Mouse (Mus musculus): Measurements from ENCODE around the gene Pcnx2.

GRCm38 (mm10) chr8:125931822-125932221 lies 33.7 kb upstream of the Pcnx2 start:
- TF ChIP-seq POLR2AphosphoS5 (IDR thresholded peaks at IDR 0.05; ENCODE audit: insufficient replicate concordance, low read depth, low read length) (no peak), TAL1 (conservative IDR thresholded peaks at IDR 0.05; ENCODE audit: low read depth, low read length) (no peak)

Measured in G1E (cell line).